Mouse (Mus musculus) embryonic facial prominence, embryonic 15.5 days (tissue): ENCODE measurements at regions not wholly inside any gene's neighbourhood (a gene's known extent, or its start where the extent isn't known, plus 50 kb on each side); places are given as distances from the start of the nearest gene placed in this dataset.
"Not testable (repeated sequence)": the region's sequence is repeated elsewhere in the genome, so short reads cannot be mapped to it uniquely, and the experiment has no call there.

ENCODE experiments used
- ATAC-seq: fragments of 200-750 bp; cut with Nextera tagmentation; 2 replicates; pipeline ENCODE4 v1.8.0; 2017; ENCODE audit warnings: low read depth, moderate TSS enrichment; ENCODE audit not compliant: insufficient number of reproducible peaks, low FRiP score, low TSS enrichment
- H3K27ac ChIP-seq: fragments of 300-500 bp; sonication (generic); replicated peaks from 2 replicates; pipeline ENCODE4 v1.5.1; 2015; ENCODE audit warnings: mild to moderate bottlenecking, inconsistent platforms
- H3K27me3 ChIP-seq: fragments of 300-500 bp; sonication (generic); 2 replicates; pipeline ENCODE4 v1.6.1; 2015; ENCODE audit warnings: inconsistent platforms
- H3K36me3 ChIP-seq: fragments of 300-500 bp; sonication (generic); 2 replicates; pipeline ENCODE4 v1.6.1; 2015; ENCODE audit warnings: mild to moderate bottlenecking, inconsistent platforms
- H3K4me1 ChIP-seq: fragments of 300-500 bp; sonication (generic); 2 replicates; pipeline ENCODE4 v1.6.1; 2015; ENCODE audit warnings: inconsistent platforms
- H3K4me2 ChIP-seq: fragments of 300-500 bp; sonication (generic); replicated peaks from 2 replicates; pipeline ENCODE4 v1.6.1; 2015; ENCODE audit warnings: mild to moderate bottlenecking, inconsistent platforms
- H3K4me3 ChIP-seq: fragments of 300-500 bp; sonication (generic); replicated peaks from 2 replicates; pipeline ENCODE4 v1.5.1; 2015; ENCODE audit warnings: mild to moderate bottlenecking, inconsistent platforms
- H3K9ac ChIP-seq: fragments of 300-500 bp; sonication (generic); 2 replicates; pipeline ENCODE4 v1.6.1; 2015; ENCODE audit warnings: inconsistent platforms
- H3K9me3 ChIP-seq: fragments of 300-500 bp; sonication (generic); replicated peaks from 2 replicates; pipeline ENCODE4 v1.6.1; 2016; ENCODE audit warnings: inconsistent platforms
- WGBS: fragments of 180-500 bp; shearing (Covaris S2); methylation state at CpG from one replicate; pipeline ENCODE4 v1.1.7; 2015; 5-methylcytosine and 5-hydroxymethylcytosine counted together

DNA sequence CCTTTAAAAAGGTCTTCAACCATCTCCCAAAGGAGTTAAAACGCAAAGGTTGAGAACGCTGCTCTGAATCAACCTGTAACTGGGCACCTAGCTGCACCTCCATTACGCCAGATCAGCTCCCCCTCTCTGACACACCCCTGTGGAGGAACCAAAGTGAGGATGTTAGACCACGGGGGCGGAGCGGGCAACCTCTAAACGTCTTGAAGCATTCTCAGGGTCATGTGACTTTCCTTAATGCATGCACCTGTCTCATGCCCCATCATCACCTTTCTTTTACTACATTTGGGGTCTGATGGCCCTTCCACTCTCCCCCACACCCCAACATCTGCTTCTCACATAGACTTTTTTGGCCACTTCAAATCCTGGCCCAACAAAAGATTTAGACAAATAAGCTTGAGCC is 77.9 kb upstream of the Med13l start:
- Histone ChIP-seq H3K27ac (no peak overlapping the region), H3K36me3 (no peaks in the 10 kb centered on the region), H3K4me1 (peaks cover 16% of the 10 kb centered on the region), H3K9ac (no peak overlapping the region), H3K4me3 (no peak overlapping the region), H3K4me2 (no peak overlapping the region), H3K9me3 (no peaks in the 10 kb centered on the region), H3K27me3 (no peaks in the 10 kb centered on the region)
- ATAC-seq: no peak
- 51% methylated on average over 7 of the region's 7 CpGs for WGBS

DNA sequence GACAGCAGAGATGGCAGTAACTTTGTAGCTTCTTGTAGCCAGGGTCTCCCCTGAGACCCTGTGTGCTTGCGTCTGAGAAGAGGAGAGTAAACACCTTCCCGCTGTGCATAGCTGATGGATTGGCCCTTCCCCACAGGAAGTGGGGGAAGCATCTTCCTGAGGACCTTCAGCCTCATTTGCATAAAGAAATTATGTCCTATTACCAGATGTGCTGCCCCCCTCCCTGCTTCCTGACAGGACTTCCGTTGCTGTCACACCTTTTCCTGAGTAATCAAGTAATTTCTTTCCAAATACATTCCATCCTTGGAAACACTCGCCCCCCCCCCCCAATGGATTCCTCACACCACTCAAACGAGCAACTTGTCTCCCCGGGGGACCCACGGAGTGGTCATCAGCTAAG is 77.5 kb upstream of the Med13l start:
- WGBS: 17% methylated on average over 7 of the region's 7 CpGs
- Histone ChIP-seq H3K4me1 (peaks cover 12% of the 10 kb centered on the region), H3K27ac (no peak overlapping the region), H3K27me3 (no peaks in the 10 kb centered on the region), H3K4me3 (no peak overlapping the region), H3K4me2 (no peak overlapping the region), H3K9me3 (no peaks in the 10 kb centered on the region), H3K36me3 (no peaks in the 10 kb centered on the region), H3K9ac (no peak overlapping the region)
- no peak for ATAC-seq

DNA sequence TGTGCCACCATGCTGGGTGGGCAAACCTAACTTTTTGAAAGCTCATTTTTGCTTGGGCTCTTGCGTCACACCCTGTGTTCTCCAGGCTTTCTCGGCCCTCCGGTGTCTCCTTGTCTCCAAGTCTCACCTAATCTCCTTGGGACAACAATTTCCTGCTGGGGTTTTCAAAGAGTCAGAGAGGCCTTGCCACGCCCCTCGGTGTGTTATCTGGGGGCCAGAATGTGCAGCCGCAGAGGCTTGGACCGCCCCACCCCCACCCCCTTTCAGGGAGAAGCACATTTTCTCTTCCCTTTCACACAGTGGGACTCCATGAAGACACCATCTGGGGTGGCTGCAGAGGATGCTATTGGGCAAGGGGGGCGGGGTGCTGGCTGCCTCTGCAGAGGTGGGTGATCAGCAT is 76.9 kb upstream of the Med13l start:
- Histone ChIP-seq H3K4me2 (no peak overlapping the region), H3K27ac (no peak overlapping the region), H3K36me3 (no peaks in the 10 kb centered on the region), H3K9ac (no peak overlapping the region), H3K9me3 (no peaks in the 10 kb centered on the region), H3K27me3 (no peaks in the 10 kb centered on the region), H3K4me1 (peaks cover 8% of the 10 kb centered on the region; the same call in 1 of the 2 replicates), H3K4me3 (no peak overlapping the region)
- no peak for ATAC-seq
- WGBS: 18% methylated on average over 8 of the region's 8 CpGs

DNA sequence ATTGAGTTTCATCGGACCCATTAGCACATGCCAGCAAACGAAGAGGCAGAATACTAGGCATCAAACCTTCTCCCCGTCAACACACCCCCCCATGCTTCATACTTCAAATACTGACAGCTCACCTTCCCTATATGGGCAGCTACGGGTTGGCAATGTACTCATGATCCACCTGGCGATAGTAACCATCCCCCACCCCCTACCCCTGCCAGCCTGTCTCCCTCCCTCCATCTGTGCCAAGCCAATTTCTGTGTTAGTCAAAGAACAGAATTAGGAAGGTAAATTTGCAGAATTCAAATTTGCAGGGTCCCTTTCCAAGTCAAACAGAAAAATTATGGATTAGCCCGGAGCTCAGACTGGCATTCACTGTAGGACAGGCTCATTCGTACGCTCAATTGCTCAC is 75.3 kb upstream of the Med13l start:
- no peak overlapping the region for H3K27ac ChIP-seq
- H3K4me1 ChIP-seq: peaks cover 7% of the 10 kb centered on the region; the same call in 1 of the 2 replicates
- no peaks in the 10 kb centered on the region for H3K36me3 ChIP-seq
- no peaks in the 10 kb centered on the region for H3K27me3 ChIP-seq
- H3K4me2 ChIP-seq: no peak overlapping the region
- 82% methylated on average over 8 of the region's 8 CpGs for WGBS
- H3K9me3 ChIP-seq: no peaks in the 10 kb centered on the region
- H3K9ac ChIP-seq: no peak overlapping the region
- no peak overlapping the region for H3K4me3 ChIP-seq
- no peak for ATAC-seq

DNA sequence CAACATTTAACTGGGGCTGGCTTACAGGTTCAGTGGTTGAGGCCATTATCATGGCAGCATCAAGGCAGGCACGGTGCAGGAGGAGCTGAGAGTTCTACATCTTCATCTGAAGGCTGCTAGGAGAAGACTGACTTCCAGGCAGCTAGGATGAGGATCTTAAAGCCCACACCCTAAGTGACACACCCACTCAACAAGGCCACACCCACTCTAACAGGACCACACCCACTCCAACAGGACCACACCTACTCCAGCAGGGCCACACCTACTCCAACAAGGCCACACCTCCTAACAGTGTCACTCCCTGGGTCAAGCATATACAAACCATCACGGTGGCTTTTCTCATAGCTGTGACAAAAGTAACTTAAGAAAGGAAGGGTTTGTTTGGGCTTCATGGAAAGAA is 68.0 kb upstream of the Med13l start:
- not testable (repeated sequence) for H3K9ac ChIP-seq, H3K9me3 ChIP-seq, H3K36me3 ChIP-seq, H3K27me3 ChIP-seq, ATAC-seq, H3K4me3 ChIP-seq, H3K27ac ChIP-seq, H3K4me2 ChIP-seq
- H3K4me1 ChIP-seq: peaks cover 11% of the 10 kb centered on the region
- 91% methylated on average over 2 of the region's 2 CpGs for WGBS

DNA sequence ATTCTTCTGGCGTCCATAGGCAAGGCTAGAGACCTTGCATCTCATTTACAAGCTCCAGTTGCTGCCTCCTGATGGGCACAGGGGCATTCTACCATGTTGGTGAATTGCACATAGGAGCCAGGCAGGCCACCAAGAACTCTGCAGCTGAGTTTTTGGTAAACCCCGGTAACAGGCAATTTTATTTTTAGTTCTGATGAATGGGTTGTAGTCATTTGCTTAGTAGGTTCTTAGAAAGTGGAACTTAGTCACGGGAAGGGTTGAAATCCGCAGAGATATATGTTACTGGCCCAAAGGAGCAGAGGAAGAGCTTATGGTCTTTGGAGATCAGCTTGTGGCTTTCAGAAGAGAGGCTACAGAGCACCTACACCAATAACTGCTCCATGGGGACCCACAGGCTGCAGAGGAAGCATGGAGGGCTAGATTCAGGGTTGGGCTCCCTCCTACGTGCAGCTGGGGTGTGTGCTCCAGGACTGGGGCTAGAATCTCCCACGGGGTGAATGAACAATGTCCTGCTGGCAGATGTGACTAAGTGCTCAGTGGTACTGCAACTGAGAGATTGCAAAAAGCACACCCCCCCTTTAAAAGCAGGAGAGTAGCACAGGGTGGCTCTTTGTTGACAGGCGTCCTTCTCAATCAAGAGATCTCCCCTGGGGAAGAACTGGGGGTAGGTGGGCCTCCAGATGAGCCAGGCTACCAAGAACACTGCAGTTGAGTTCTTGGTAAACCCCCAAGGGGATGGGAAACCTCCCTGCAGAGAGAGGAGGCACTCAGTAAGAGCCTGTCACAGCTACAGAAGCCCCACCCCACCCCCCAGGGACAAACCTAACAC is 65.6 kb upstream of the Med13l start:
- peaks cover 11% of the 10 kb centered on the region for H3K4me1 ChIP-seq
- H3K9ac ChIP-seq: no peak overlapping the region
- no peak overlapping the region for H3K4me3 ChIP-seq
- H3K9me3 ChIP-seq: no peaks in the 10 kb centered on the region
- WGBS: 56% methylated on average over 7 of the region's 7 CpGs
- H3K27me3 ChIP-seq: no peaks in the 10 kb centered on the region
- no peak overlapping the region for H3K4me2 ChIP-seq
- H3K36me3 ChIP-seq: no peaks in the 10 kb centered on the region
- ATAC-seq: no peak
- no peak overlapping the region for H3K27ac ChIP-seq

DNA sequence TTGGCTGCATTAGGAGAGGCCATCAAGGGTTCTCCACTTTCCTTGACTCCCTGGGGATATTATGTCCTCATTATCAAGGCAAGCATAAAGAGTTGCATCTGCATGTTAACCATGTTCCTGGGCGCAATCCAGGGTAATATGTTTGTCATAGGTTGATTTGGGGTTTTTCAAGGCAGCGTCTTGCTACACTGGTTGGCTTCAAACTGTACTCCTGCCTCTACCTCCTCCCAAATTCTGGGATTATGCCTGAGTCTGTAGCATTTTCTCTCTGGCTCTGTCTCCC is 65.1 kb upstream of the Med13l start:
- no peaks in the 10 kb centered on the region for H3K27me3 ChIP-seq
- H3K9ac ChIP-seq: no peak overlapping the region
- 46% methylated on average over 2 of the region's 2 CpGs for WGBS
- ATAC-seq: no peak
- no peak overlapping the region for H3K4me2 ChIP-seq
- H3K9me3 ChIP-seq: no peaks in the 10 kb centered on the region
- no peaks in the 10 kb centered on the region for H3K36me3 ChIP-seq
- peaks cover 11% of the 10 kb centered on the region for H3K4me1 ChIP-seq
- no peak overlapping the region for H3K4me3 ChIP-seq
- H3K27ac ChIP-seq: no peak overlapping the region

DNA sequence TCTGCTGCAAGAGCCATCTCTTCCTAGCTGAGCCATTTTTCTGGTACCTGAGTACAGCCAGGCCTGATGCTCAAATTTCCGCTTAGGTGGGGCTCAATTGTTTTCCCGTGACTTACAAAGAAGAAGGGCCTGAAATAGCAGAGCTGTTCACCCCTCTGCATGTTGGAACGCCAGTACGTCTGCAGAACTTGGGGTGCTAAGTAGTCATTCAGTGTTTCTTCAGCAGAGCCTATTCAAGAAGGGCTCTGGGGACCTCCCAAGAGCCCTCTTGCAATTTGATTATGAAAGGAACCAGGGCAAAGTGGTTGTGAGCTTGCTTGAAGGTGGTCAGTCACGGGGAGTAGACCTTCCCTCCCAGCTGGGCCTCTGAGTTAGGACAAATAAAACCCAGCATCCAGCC is 58.9 kb upstream of the Med13l start:
- Histone ChIP-seq H3K4me1 (no peaks in the 10 kb centered on the region), H3K4me2 (no peak overlapping the region), H3K36me3 (no peaks in the 10 kb centered on the region), H3K9me3 (no peaks in the 10 kb centered on the region), H3K27ac (no peak overlapping the region), H3K4me3 (no peak overlapping the region), H3K27me3 (no peaks in the 10 kb centered on the region), H3K9ac (no peak overlapping the region)
- 77% methylated on average over 5 of the region's 5 CpGs for WGBS
- no peak for ATAC-seq

DNA sequence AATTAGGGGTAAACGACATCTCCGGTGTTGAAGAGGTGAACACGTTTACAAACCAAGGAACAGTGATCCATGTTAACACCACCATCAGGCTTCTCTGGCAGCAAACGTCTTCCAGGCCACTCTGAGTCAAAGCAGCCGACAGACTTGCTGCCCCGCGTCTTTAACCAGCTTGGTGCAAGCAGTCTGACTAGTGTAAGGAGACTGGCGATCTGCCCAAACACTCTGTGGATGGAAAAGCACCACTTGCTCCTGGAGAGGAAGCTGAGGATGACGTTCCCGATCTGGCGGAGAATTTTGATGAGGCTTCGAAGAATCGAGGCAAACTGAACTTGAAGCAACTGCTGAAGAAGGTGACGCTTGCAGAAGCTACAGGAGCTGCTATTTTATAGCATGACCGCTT is 57.5 kb upstream of the Med13l start:
- H3K9ac ChIP-seq: no peak overlapping the region
- ATAC-seq: no peak
- no peak overlapping the region for H3K4me3 ChIP-seq
- no peaks in the 10 kb centered on the region for H3K27me3 ChIP-seq
- no peaks in the 10 kb centered on the region for H3K4me1 ChIP-seq
- WGBS: 57% methylated on average over 15 of the region's 15 CpGs
- H3K9me3 ChIP-seq: no peaks in the 10 kb centered on the region
- no peaks in the 10 kb centered on the region for H3K36me3 ChIP-seq
- no peak overlapping the region for H3K27ac ChIP-seq
- no peak overlapping the region for H3K4me2 ChIP-seq

DNA sequence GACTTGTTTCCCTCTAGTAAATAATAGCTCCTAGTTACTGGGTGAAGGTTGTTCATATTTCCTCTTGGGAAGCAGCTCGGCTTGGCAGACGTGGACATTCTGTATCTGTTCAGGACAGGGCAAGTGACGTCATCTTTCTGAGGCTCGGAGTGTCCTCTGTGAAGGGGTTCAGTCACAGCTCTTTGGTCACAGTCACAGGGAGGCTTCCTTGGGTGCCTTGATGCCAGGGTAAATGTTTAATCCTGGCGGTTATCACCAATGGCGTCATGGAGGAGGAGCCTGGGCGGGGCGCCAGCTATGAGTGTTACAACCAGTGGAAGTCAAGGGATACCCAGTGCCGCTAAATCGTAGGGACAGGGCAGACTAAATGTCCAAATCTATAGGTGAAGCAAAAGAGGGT is 56.3 kb upstream of the Med13l start:
- no peaks in the 10 kb centered on the region for H3K9me3 ChIP-seq
- H3K4me1 ChIP-seq: no peaks in the 10 kb centered on the region
- ATAC-seq: no peak
- WGBS: 89% methylated on average over 10 of the region's 10 CpGs
- no peaks in the 10 kb centered on the region for H3K27me3 ChIP-seq
- no peak overlapping the region for H3K27ac ChIP-seq
- no peak overlapping the region for H3K9ac ChIP-seq
- no peak overlapping the region for H3K4me3 ChIP-seq
- no peak overlapping the region for H3K4me2 ChIP-seq
- no peaks in the 10 kb centered on the region for H3K36me3 ChIP-seq

DNA sequence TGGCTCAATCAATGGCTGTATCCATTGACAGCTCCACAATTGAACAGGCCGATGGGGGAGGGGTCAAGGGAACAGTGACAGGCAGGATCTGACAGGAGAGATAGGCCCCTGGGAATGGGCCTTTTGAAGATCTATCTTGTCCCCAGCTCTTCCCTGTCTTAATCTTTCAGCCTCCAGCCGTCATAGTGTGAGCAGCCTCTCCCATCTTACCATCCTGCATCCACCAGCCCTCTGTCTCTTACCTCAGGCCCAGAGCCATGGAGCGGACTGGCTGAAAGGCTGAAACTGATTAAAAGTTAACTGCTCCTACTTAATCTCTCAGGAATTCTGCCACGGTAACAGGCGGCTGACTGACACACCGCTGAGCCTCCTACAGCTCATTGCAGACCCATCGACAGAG is 55.6 kb upstream of the Med13l start:
- no peak overlapping the region for H3K9ac ChIP-seq
- H3K4me1 ChIP-seq: no peaks in the 10 kb centered on the region
- no peaks in the 10 kb centered on the region for H3K9me3 ChIP-seq
- H3K4me3 ChIP-seq: no peak overlapping the region
- H3K27ac ChIP-seq: no peak overlapping the region
- no peak for ATAC-seq
- WGBS: 16% methylated on average over 7 of the region's 7 CpGs
- H3K27me3 ChIP-seq: no peaks in the 10 kb centered on the region
- no peaks in the 10 kb centered on the region for H3K36me3 ChIP-seq
- no peak overlapping the region for H3K4me2 ChIP-seq

DNA sequence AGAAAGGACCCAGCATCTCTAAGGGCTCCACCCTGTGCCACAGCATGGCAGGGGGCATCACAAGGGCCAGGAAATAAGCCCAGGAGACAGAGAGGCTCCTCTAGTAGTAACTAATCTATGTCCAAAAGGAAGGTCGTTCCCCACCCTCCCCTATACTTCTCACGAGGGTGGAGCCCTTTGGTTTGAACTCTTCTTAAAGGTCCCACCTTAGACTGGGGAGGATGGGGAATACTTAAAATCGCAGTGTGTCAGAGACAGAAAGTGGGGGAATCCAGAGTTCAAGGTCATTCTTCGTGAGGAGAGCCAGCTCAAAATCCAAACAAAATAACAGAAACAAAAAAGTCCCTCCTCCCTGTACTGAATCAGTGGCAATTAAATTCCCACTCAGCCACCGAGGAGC is 50.6 kb upstream of the Med13l start:
- H3K9me3 ChIP-seq: no peaks in the 10 kb centered on the region
- H3K9ac ChIP-seq: no peak overlapping the region
- H3K27me3 ChIP-seq: no peaks in the 10 kb centered on the region
- ATAC-seq: no peak
- H3K36me3 ChIP-seq: no peaks in the 10 kb centered on the region
- peaks cover 21% of the 10 kb centered on the region for H3K4me1 ChIP-seq
- 52% methylated on average over 5 of the region's 5 CpGs for WGBS
- no peak overlapping the region for H3K27ac ChIP-seq
- no peak overlapping the region for H3K4me2 ChIP-seq
- no peak overlapping the region for H3K4me3 ChIP-seq
